Mouse (Mus musculus): ENCODE measurements around the gene Rundc1. TPM values are rescaled to one million over a fixed set of nuclear protein-coding genes. Genes with fewer than 3 reads are reported as not detected.
A peak's percentile ranks its signal among the peaks of the same experiment; 100 is the strongest.
"Not testable (repeated sequence)": the region's sequence is repeated elsewhere in the genome, so short reads cannot be mapped to it uniquely, and the experiment has no call there.

The Rundc1 gene
- polyA plus RNA-seq, 1 experiment from 2014 or later = 10.4 TPM

DNA sequence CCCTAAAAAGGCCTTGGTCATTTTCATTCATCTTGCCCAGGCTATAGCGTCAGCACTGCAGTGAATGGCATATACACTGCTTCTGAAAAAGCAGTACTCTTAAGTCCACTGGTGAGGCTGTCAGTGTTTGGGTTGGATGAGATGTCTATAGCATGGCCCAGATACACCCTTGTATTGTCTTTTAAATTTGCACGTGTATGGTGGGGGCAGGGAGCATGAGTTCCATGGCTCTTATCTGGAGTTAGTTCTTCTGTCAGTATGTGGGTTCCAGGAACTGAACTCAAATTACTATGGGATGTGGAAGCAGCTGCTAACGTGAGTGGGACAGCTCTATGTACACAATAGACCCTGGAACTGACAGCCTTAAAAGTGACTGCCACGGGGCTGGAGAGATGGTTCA, 10.9 kb downstream of the Rundc1 start:
- Histone ChIP-seq H3K4me2 (ENCODE audit: low read depth, low read length) (no peak overlapping the region), H3K27me3 (ENCODE audit: control insufficient read depth, insufficient read depth, low read length) (no peaks in the 10 kb centered on the region), H3K27ac (replicated peaks; ENCODE audit: low read depth, low read length) (no peak overlapping the region), H3K4me3 (ENCODE audit: low read depth, low read length) (no peak overlapping the region), H3K9ac (replicated peaks; ENCODE audit: low read length) (no peak overlapping the region), H3K4me1 (ENCODE audit: control insufficient read depth, insufficient read depth, low read length) (no peaks in the 10 kb centered on the region), H3K9me3 (replicated peaks; ENCODE audit: control insufficient read depth, low read length) (no peaks in the 10 kb centered on the region), H3K36me3 (replicated peaks; ENCODE audit: control insufficient read depth, insufficient read depth, low read depth, low read length) (peaks cover 2% of the 10 kb centered on the region)
- 85% methylated on average over 4 of the region's 4 CpGs for WGBS
- DNase-seq (ENCODE audit: low spot score) (no peak), ATAC-seq (replicated peaks; ENCODE audit: insufficient number of reproducible peaks, low FRiP score, low TSS enrichment, low read depth) (no peak)

DNA sequence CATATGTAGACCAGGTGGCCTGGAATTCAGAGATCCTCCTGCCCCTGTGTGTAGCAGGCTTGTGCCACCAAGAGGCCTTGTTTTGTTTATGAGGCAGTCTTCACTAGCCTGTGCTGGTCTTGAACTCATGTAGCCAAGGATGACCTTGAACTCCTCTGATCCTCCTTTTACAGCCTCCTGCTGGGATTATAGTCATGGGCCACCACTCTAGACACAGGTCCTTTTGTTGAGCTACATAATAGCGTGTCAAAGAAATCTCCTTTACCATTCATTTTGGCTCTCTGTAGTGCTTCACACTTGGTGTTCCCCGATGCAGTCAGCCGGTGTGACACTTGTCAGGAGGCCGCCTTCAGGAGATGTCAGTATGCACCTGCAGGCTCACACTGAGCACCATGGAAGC, 12.0 kb downstream of the Rundc1 start:
- H3K4me3 ChIP-seq (ENCODE audit: low read depth, low read length) = no peak overlapping the region
- no peaks in the 10 kb centered on the region for H3K27me3 ChIP-seq (ENCODE audit: control insufficient read depth, insufficient read depth, low read length)
- no peaks in the 10 kb centered on the region for H3K9me3 ChIP-seq (replicated peaks; ENCODE audit: control insufficient read depth, low read length)
- WGBS = 79% methylated on average over 4 of the region's 4 CpGs
- peaks cover 2% of the 10 kb centered on the region for H3K36me3 ChIP-seq (replicated peaks; ENCODE audit: control insufficient read depth, insufficient read depth, low read depth, low read length)
- no peak overlapping the region for H3K9ac ChIP-seq (replicated peaks; ENCODE audit: low read length)
- ATAC-seq (replicated peaks; ENCODE audit: insufficient number of reproducible peaks, low FRiP score, low TSS enrichment, low read depth) (no peak), DNase-seq (ENCODE audit: low spot score) (no peak)
- H3K4me2 ChIP-seq (ENCODE audit: low read depth, low read length) = no peak overlapping the region
- no peaks in the 10 kb centered on the region for H3K4me1 ChIP-seq (ENCODE audit: control insufficient read depth, insufficient read depth, low read length)
- no peak overlapping the region for H3K27ac ChIP-seq (replicated peaks; ENCODE audit: low read depth, low read length)

DNA sequence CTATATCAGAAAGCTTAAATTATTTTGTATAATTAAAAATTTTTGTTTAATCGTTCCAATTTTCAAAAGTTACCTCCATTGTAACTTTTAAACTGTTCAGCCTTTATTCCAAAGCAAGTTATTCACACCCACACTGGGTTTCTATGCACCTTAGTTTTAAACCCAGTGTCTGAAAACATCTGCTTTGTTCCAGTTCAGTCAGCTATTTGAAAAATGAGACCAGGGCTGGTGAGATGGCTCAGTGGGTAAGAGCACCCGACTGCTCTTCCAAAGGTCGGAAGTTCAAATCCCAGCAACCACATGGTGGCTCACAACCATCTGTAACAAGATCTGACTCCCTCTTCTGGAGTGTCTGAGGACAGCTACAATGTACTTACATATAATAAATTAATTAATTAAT, 13.1 kb downstream of the Rundc1 start:
- H3K27ac ChIP-seq (replicated peaks; ENCODE audit: low read depth, low read length); H3K9ac ChIP-seq (replicated peaks; ENCODE audit: low read length); H3K4me2 ChIP-seq (ENCODE audit: low read depth, low read length); H3K27me3 ChIP-seq (ENCODE audit: control insufficient read depth, insufficient read depth, low read length); H3K4me1 ChIP-seq (ENCODE audit: control insufficient read depth, insufficient read depth, low read length); ATAC-seq (replicated peaks; ENCODE audit: insufficient number of reproducible peaks, low FRiP score, low TSS enrichment, low read depth); H3K36me3 ChIP-seq (replicated peaks; ENCODE audit: control insufficient read depth, insufficient read depth, low read depth, low read length); H3K9me3 ChIP-seq (replicated peaks; ENCODE audit: control insufficient read depth, low read length); H3K4me3 ChIP-seq (ENCODE audit: low read depth, low read length); DNase-seq (ENCODE audit: low spot score): not testable (repeated sequence)
- whole genome bisulfite sequencing = 53% methylated on average over 3 of the region's 3 CpGs

DNA sequence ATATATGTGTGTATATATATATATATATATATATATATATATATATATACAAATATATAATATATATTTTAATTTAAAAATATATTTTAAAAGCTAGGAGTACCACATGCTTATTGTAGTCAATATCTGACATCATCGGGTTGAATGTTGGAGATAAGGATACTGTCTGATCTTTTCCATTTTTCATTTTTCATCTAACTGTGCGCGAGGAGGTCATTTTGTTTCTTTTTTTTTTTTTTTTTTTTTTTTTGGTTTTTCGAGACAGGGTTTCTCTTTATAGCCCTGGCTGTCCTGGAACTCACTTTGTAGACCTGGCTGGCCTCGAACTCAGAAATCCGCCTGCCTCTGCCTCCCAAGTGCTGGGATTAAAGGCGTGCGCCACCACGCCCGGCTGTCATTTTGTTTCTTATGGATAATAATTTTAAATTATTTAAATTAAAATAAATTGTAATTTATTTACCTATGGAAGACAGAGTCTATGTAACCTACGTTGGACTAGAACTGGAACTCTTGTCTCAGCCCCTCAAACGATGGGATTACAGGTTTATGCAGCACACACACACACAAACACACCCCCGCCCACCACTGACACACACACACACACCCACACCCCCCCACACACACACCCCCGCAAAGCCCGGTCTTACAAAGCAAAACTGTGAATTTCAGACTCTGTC, 16.7 kb downstream of the Rundc1 start:
- not testable (repeated sequence) for DNase-seq (ENCODE audit: low spot score); H3K27me3 ChIP-seq (ENCODE audit: control insufficient read depth, insufficient read depth, low read length); H3K9me3 ChIP-seq (replicated peaks; ENCODE audit: control insufficient read depth, low read length); H3K9ac ChIP-seq (replicated peaks; ENCODE audit: low read length); H3K36me3 ChIP-seq (replicated peaks; ENCODE audit: control insufficient read depth, insufficient read depth, low read depth, low read length); H3K4me1 ChIP-seq (ENCODE audit: control insufficient read depth, insufficient read depth, low read length); H3K27ac ChIP-seq (replicated peaks; ENCODE audit: low read depth, low read length)
- peak overlapping the region; percentile 1 for H3K4me2 ChIP-seq (ENCODE audit: low read depth, low read length)
- peak; percentile 31; the same call in 1 of the 2 replicates for ATAC-seq (replicated peaks; ENCODE audit: insufficient number of reproducible peaks, low FRiP score, low TSS enrichment, low read depth)
- 38% methylated on average over 15 of the region's 15 CpGs for WGBS
- peak overlapping the region; percentile 88 for H3K4me3 ChIP-seq (ENCODE audit: low read depth, low read length)

DNA sequence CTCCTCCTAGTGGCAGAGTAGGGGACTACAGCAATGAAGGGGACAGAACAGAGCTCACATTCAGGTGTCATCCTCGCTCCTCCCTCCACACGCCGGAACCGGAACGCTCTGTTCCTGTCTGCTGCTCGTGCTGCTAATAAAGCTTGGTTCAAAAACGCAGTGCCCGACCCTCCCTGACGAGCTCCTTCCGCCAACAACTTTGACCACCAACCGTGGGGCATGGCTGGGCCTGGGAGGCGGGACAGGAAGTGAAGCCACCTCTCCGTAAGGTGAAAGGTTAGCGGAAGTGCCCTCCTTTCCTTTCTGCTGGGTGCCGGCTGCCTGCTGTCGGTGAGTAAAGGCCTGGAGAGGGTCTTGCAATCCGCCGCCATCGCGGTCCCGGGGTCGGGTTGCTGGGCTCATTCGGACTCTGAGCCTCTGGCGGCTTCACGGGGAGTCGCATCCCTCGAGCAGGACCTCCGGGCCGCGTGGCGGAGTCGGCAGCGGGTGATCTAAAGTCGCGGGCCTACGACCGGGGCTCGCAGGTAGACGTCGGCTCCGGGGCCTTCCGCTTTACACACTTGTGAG, 17.3 kb downstream of the Rundc1 start, which contains the start of gene Rpl27:
Gene Rpl27 (plus strand): TSS at position 172 of the 567 bp plus-strand sequence.
- H3K27me3 ChIP-seq (ENCODE audit: control insufficient read depth, insufficient read depth, low read length) = no peaks in the 10 kb centered on the region
- under 1% methylated on average over 42 of the region's 42 CpGs for WGBS
- H3K9me3 ChIP-seq (replicated peaks; ENCODE audit: control insufficient read depth, low read length) = no peaks in the 10 kb centered on the region
- H3K27ac ChIP-seq (replicated peaks; ENCODE audit: low read depth, low read length) = peak within 1 kb of the TSS; percentile 79
- DNase-seq (ENCODE audit: low spot score) = peak; percentile 99
- peaks cover 7% of the 10 kb centered on the region for H3K36me3 ChIP-seq (replicated peaks; ENCODE audit: control insufficient read depth, insufficient read depth, low read depth, low read length)
- H3K9ac ChIP-seq (replicated peaks; ENCODE audit: low read length) = peak within 1 kb of the TSS; percentile 96
- H3K4me3 ChIP-seq (ENCODE audit: low read depth, low read length) = peak within 1 kb of the TSS; percentile 88
- H3K4me1 ChIP-seq (ENCODE audit: control insufficient read depth, insufficient read depth, low read length) = no peaks in the 10 kb centered on the region
- peak within 1 kb of the TSS; percentile 84 for H3K4me2 ChIP-seq (ENCODE audit: low read depth, low read length)
- ATAC-seq (replicated peaks; ENCODE audit: insufficient number of reproducible peaks, low FRiP score, low TSS enrichment, low read depth) = peak; percentile 99

DNA sequence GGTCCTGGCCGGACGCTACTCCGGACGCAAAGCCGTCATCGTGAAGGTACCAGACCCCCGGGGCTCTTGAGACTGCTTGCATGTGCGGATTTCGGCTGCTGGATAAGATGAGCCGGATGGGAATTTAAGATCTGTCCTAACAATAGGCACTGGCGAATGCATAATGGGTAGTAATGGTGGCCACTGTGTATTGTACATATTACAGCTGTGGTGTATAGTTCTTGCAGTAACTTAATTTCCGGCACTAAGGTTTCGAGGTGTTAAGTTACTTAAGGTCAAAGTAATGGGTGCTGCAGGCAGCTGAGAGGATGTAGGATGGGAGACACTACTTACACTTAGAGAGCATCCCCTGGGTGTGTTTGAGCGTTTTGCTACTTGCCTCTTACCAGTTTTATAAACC, 17.9 kb downstream of the Rundc1 start:
- Histone ChIP-seq H3K4me3 (ENCODE audit: low read depth, low read length) (peak overlapping the region; percentile 88), H3K36me3 (replicated peaks; ENCODE audit: control insufficient read depth, insufficient read depth, low read depth, low read length) (peaks cover 7% of the 10 kb centered on the region), H3K27ac (replicated peaks; ENCODE audit: low read depth, low read length) (peak overlapping the region; percentile 79), H3K9me3 (replicated peaks; ENCODE audit: control insufficient read depth, low read length) (no peaks in the 10 kb centered on the region), H3K4me2 (ENCODE audit: low read depth, low read length) (peak overlapping the region; percentile 84), H3K27me3 (ENCODE audit: control insufficient read depth, insufficient read depth, low read length) (no peaks in the 10 kb centered on the region), H3K4me1 (ENCODE audit: control insufficient read depth, insufficient read depth, low read length) (no peaks in the 10 kb centered on the region), H3K9ac (replicated peaks; ENCODE audit: low read length) (peak overlapping the region; percentile 96)
- ATAC-seq (replicated peaks; ENCODE audit: insufficient number of reproducible peaks, low FRiP score, low TSS enrichment, low read depth) (peak; percentile 3; the same call in 1 of the 2 replicates), DNase-seq (ENCODE audit: low spot score) (no peak)
- WGBS = 1% methylated on average over 14 of the region's 14 CpGs

DNA sequence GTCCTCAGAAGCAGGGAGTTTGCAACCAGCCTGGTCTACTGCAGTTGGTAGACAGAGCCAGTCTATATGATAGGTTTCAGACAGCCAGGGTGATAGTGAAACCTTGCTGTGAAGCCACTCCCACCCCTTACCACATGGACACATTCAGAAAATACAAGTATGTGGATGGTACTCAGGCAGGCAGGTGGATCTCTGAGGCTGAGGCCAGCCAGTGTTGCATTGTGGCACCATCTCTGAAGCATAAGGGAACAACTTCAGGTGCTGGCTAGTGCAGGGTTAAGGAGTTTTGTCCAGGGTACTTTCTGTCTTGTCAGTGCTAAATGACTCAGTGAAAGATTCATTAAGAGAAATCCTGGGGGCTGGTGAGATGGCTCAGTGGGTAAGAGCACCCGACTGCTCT, 21.4 kb downstream of the Rundc1 start:
- 79% methylated on average over 1 of the region's 1 CpGs for WGBS
- no peaks in the 10 kb centered on the region for H3K9me3 ChIP-seq (replicated peaks; ENCODE audit: control insufficient read depth, low read length)
- H3K9ac ChIP-seq (replicated peaks; ENCODE audit: low read length) = no peak overlapping the region
- DNase-seq (ENCODE audit: low spot score) = no peak
- H3K27ac ChIP-seq (replicated peaks; ENCODE audit: low read depth, low read length) = no peak overlapping the region
- ATAC-seq (replicated peaks; ENCODE audit: insufficient number of reproducible peaks, low FRiP score, low TSS enrichment, low read depth) = no peak
- no peaks in the 10 kb centered on the region for H3K27me3 ChIP-seq (ENCODE audit: control insufficient read depth, insufficient read depth, low read length)
- peaks cover 7% of the 10 kb centered on the region for H3K36me3 ChIP-seq (replicated peaks; ENCODE audit: control insufficient read depth, insufficient read depth, low read depth, low read length)
- H3K4me3 ChIP-seq (ENCODE audit: low read depth, low read length) = no peak overlapping the region
- H3K4me1 ChIP-seq (ENCODE audit: control insufficient read depth, insufficient read depth, low read length) = no peaks in the 10 kb centered on the region
- no peak overlapping the region for H3K4me2 ChIP-seq (ENCODE audit: low read depth, low read length)

DNA sequence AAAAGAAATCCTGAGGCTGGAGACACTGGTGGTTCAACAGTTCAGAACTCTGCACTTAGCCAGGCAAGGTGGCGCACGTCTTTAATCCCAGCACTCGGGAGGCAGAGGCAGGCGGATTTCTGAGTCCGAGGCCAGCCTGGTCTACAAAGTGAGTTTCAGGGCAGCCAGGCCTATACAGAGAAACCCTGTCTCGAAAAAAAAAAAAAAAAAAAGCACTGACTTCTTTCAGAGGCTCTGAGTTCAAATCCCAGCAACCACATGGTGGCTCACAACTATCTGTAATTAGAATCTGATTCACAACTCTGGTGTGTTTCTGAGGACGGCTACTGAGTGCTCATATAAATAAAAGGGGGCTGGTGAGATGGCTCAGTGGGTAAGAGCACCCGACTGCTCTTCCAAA, 22.0 kb downstream of the Rundc1 start:
- not testable (repeated sequence) for ATAC-seq (replicated peaks; ENCODE audit: insufficient number of reproducible peaks, low FRiP score, low TSS enrichment, low read depth); H3K36me3 ChIP-seq (replicated peaks; ENCODE audit: control insufficient read depth, insufficient read depth, low read depth, low read length); DNase-seq (ENCODE audit: low spot score); H3K27ac ChIP-seq (replicated peaks; ENCODE audit: low read depth, low read length); H3K9me3 ChIP-seq (replicated peaks; ENCODE audit: control insufficient read depth, low read length); H3K27me3 ChIP-seq (ENCODE audit: control insufficient read depth, insufficient read depth, low read length); H3K4me1 ChIP-seq (ENCODE audit: control insufficient read depth, insufficient read depth, low read length); H3K9ac ChIP-seq (replicated peaks; ENCODE audit: low read length); H3K4me2 ChIP-seq (ENCODE audit: low read depth, low read length); H3K4me3 ChIP-seq (ENCODE audit: low read depth, low read length)
- 92% methylated on average over 8 of the region's 8 CpGs for WGBS

Data from embryonic facial prominence, embryonic 11.5 days (tissue).